Mouse (Mus musculus) CH12.LX (cell line): Measurements from ENCODE around the gene BC051142.

ENCODE experiments used
- BHLHE40 ChIP-seq: IDR thresholded peaks from 2 replicates; pipeline ENCODE4 v1.6.1; 2011; ENCODE audit warnings: mild to moderate bottlenecking, low read depth, low read length, improper control_type of control experiment
- CHD1 ChIP-seq: IDR thresholded peaks from 2 replicates; pipeline ENCODE4 v1.6.1; 2012; ENCODE audit warnings: low read depth, low read length, improper control_type of control experiment, inconsistent platforms
- CTCF ChIP-seq, 2 experiments: IDR thresholded peaks in 1 of 2; conservative IDR thresholded peaks in 1 of 2; 2 replicates each; pipeline ENCODE4 v1.5.1; 2011 to 2012; ENCODE audit warnings: low read depth in 2 of 2, low read length in 2 of 2, improper control_type of control experiment in 1 of 2, inconsistent platforms in 1 of 2, mild to moderate bottlenecking in 1 of 2, moderate library complexity in 1 of 2
- GABPA ChIP-seq: IDR thresholded peaks from 2 replicates; pipeline ENCODE4 v1.6.1; 2012; ENCODE audit warnings: low read depth, low read length, improper control_type of control experiment, inconsistent platforms; ENCODE audit not compliant: insufficient replicate concordance
- MAFK ChIP-seq: IDR thresholded peaks from 2 replicates; pipeline ENCODE4 v1.6.1; 2011; ENCODE audit warnings: low read length, improper control_type of control experiment; ENCODE audit not compliant: insufficient replicate concordance
- ZNF384 ChIP-seq: IDR thresholded peaks from 2 replicates; pipeline ENCODE4 v1.6.1; 2012; ENCODE audit warnings: low read depth, low read length, improper control_type of control experiment, inconsistent platforms

GRCm38 (mm10) chr17:34378716-34379115, 19.9 kb upstream of the BC051142 start:
- no peak for TF ChIP-seq BHLHE40
- no peak for TF ChIP-seq CTCF (conservative IDR thresholded peaks at IDR 0.05 in 1 of 2, IDR thresholded peaks at IDR 0.05 in 1 of 2; ENCODE audit: low read depth in 2 of 2, low read length in 2 of 2)
- TF ChIP-seq GABPA = no peak
- TF ChIP-seq ZNF384 = no peak
- no peak for TF ChIP-seq MAFK
- no peak for TF ChIP-seq CHD1
